Mouse (Mus musculus) lung, postnatal 0 days (tissue): Measurements from ENCODE around the gene Rbpjl. TPM values are rescaled to one million over a fixed set of nuclear protein-coding genes. Genes with fewer than 3 reads are reported as not detected.

Experiments
- ATAC-seq: fragments of 200-750 bp; cut with Nextera tagmentation; 2 replicates; pipeline ENCODE4 v1.8.0; 2017; ENCODE audit warnings: moderate library complexity
- DNase-seq: peaks from one replicate; pipeline ENCODE4 v3.0.0-alpha.2; 2016; ENCODE audit warnings: low spot score
- H3K27ac ChIP-seq: fragments of 300-500 bp; sonication (generic); 2 replicates; pipeline ENCODE4 v1.5.1; 2014; ENCODE audit warnings: antibody characterized with exemption, mild to moderate bottlenecking, low read length, mixed read lengths
- H3K27me3 ChIP-seq: fragments of 300-500 bp; sonication (generic); replicated peaks from 2 replicates; pipeline ENCODE4 v1.6.1; 2014; ENCODE audit warnings: low read length, mixed read lengths; ENCODE audit not compliant: insufficient read depth
- H3K36me3 ChIP-seq: fragments of 300-500 bp; sonication (generic); 2 replicates; pipeline ENCODE4 v1.6.1; 2014; ENCODE audit warnings: low read length, mixed read lengths; ENCODE audit not compliant: insufficient read depth
- H3K4me1 ChIP-seq: fragments of 300-500 bp; sonication (generic); 2 replicates; pipeline ENCODE4 v1.6.1; 2014; ENCODE audit warnings: antibody characterized with exemption, low read depth, low read length, mixed read lengths; ENCODE audit not compliant: insufficient read depth
- H3K4me2 ChIP-seq: fragments of 300-500 bp; sonication (generic); replicated peaks from 2 replicates; pipeline ENCODE4 v1.6.1; 2014; ENCODE audit warnings: low read depth, mild to moderate bottlenecking, low read length, moderate library complexity, mixed read lengths
- H3K4me3 ChIP-seq: fragments of 300-500 bp; sonication (generic); 2 replicates; pipeline ENCODE4 v1.5.1; 2014; ENCODE audit warnings: low read depth, low read length
- H3K9ac ChIP-seq: fragments of 300-500 bp; sonication (generic); replicated peaks from 2 replicates; pipeline ENCODE4 v1.6.1; 2014; ENCODE audit warnings: low read depth, mild to moderate bottlenecking
- H3K9me3 ChIP-seq: fragments of 300-500 bp; sonication (generic); 2 replicates; pipeline ENCODE4 v1.6.1; 2016; ENCODE audit warnings: low read length, mixed read lengths
- CTCF ChIP-seq: IDR thresholded peaks from 2 replicates; pipeline ENCODE4 v1.5.1; 2016; ENCODE audit warnings: antibody characterized with exemption, mild to moderate bottlenecking
- EP300 ChIP-seq: IDR thresholded peaks from 2 replicates; pipeline ENCODE4 v1.6.1; 2016; ENCODE audit warnings: antibody characterized with exemption, mild to moderate bottlenecking, control low read depth
- WGBS: fragments of 180-500 bp; shearing (Covaris S2); extraction: QIAGEN DNeasy Blood & Tissue Kit; methylation state at CpG from one replicate; pipeline ENCODE4 v1.1.7; 2014; 5-methylcytosine and 5-hydroxymethylcytosine counted together
- polyA plus RNA-seq: library from polyadenylated mRNA; unstranded; fragments of >200 nt; fragmentation: Nextera tagmentation; extraction: Ambion mirVana; gene quantifications from 2 replicates; pipeline ENCODE4 v1.2.1, GENCODE M21; 2015

The Rbpjl gene
- polyA plus RNA-seq, 1 experiment from 2014 or later, result 29.7 TPM

DNA sequence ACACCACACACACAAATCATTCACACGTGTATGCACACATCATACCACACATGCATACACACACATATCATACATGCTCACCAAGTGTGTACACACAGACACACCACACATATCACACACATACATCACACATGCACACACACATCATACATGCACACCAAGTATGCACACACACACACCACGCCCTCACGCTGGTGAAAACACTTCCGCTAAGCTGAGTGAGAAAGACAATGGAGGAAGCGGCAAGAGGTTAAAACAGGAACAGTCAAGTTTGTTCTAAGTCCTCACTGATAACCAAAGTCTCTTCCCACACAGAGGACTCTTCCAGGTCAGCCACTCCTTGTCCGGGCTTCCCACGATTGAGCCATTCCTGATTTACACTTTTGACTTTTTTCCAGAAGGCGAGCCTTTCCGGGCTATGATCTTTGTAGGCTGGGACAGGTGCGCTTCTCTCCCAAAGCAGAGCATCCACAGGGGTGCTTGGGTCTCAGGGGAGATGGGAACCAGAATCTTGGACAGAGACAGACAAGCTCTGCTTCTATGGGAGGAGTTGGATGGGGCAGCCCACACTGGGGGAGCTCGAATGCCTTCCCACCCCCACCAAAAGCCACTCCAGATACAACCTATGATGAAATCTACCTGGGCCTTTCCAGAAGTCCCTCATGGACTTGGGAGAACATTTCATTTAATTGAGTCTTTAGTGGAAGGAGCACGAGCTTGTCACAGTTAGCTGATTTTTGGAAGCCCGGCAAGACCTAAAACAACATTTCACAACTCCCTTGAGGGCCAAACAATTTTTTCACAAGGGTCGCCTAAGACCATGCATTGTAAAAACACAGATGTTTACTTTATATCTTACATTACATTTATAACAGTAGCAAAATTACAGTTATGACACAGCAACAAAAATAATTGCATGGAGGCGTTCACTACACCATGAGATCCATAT lies 25.2 kb upstream of the Rbpjl start:
- H3K36me3 ChIP-seq, result no peaks in the 10 kb centered on the region
- whole genome bisulfite sequencing, result 68% methylated on average over 15 of the region's 15 CpGs
- H3K9me3 ChIP-seq, result no peaks in the 10 kb centered on the region
- no peak for DNase-seq
- H3K27ac ChIP-seq, result no peak overlapping the region
- no peak for ATAC-seq
- no peak overlapping the region for H3K9ac ChIP-seq
- TF ChIP-seq EP300 (no peak), CTCF (no peak)
- H3K27me3 ChIP-seq, result no peaks in the 10 kb centered on the region
- H3K4me2 ChIP-seq, result no peak overlapping the region
- H3K4me1 ChIP-seq, result no peaks in the 10 kb centered on the region
- H3K4me3 ChIP-seq, result no peak overlapping the region

DNA sequence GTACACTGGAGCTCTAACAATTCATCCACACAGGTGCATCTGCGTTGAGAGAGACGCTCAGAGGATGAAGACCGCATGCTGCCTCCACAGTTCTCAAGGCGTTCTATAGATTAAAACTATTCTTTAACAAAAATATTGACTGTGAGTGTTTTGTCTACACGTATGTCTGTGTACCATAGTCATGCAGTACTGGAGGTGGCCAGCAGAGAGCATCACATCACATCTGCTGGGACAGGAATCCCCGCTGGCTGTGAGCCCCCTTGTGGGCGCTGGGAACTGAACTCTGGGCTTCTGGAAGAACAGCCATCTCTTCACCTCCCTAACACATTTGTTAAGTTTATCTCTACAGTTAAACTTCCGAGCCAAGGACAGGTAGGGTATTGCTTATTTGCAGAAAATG lies 21.2 kb upstream of the Rbpjl start:
- Histone ChIP-seq H3K9ac (no peak overlapping the region), H3K9me3 (no peaks in the 10 kb centered on the region), H3K4me1 (peaks cover 11% of the 10 kb centered on the region; the same call in 1 of the 2 replicates), H3K27ac (no peak overlapping the region), H3K4me2 (no peak overlapping the region), H3K27me3 (no peaks in the 10 kb centered on the region), H3K36me3 (no peaks in the 10 kb centered on the region), H3K4me3 (no peak overlapping the region)
- ATAC-seq (no peak), DNase-seq (no peak)
- no peak for TF ChIP-seq EP300
- peak; percentile 31 for TF ChIP-seq CTCF
- WGBS, result 74% methylated on average over 8 of the region's 8 CpGs

DNA sequence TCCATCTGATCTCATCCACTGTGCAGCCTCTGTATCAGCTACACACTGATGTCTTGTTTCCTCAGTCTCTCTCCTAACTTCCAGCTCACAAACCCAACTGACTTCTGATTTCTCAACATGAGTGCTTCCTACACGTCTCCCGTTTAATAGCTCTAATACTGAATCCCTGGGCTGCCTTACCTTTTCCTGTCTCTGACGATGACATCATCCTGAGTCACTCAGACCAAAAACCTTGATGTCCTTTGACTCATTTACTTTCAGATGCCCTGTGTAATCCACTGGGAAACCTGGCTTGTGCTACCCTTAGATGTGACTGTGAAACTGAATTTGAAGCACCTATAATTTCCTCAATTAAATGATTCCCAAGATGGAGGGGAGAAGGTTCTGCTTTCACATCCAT lies 20.0 kb upstream of the Rbpjl start:
- no peak overlapping the region for H3K27ac ChIP-seq
- DNase-seq, result no peak
- H3K9ac ChIP-seq, result no peak overlapping the region
- WGBS, result 60% methylated on average over 3 of the region's 3 CpGs
- no peak overlapping the region for H3K4me3 ChIP-seq
- H3K9me3 ChIP-seq, result no peaks in the 10 kb centered on the region
- H3K27me3 ChIP-seq, result no peaks in the 10 kb centered on the region
- H3K4me2 ChIP-seq, result no peak overlapping the region
- TF ChIP-seq CTCF (no peak), EP300 (no peak)
- ATAC-seq, result no peak
- peaks cover 11% of the 10 kb centered on the region; the same call in 1 of the 2 replicates for H3K4me1 ChIP-seq
- no peaks in the 10 kb centered on the region for H3K36me3 ChIP-seq

DNA sequence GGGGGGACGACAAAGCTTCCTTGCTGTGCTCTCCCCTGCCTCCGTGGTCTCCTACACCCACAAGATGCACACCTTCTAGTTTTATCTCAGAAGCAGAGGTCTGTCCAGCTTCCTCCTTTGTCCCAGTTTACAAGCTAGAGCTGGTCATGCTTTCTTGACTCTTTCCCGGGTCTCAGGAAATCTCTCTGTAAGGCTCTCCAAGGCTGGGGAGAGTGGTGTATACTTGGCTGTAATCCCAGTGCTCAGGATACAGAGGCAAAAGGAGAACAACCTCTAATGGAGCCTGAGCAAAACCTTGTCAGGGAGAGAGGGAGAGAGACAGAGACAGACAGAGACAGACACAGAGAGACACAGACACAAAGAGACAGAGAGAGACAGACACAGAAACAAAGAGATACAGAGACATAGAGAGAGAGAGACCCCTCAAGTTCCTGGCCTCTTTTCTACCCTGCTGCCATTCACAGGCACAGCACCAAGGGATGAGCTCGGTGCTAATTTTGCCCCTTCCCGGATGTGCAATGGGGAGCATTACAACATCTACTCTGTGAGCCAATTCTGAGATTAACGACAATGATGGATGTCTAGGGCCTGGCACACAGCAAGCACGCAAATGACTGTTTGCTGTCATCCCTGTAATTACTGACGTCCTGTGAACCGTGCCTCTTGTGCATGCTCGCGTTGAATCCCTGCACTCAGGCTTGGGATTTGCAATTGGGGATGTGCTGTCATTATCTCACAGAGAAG lies 19.1 kb upstream of the Rbpjl start:
- Histone ChIP-seq H3K36me3 (no peaks in the 10 kb centered on the region), H3K27me3 (no peaks in the 10 kb centered on the region), H3K4me3 (no peak overlapping the region), H3K9ac (no peak overlapping the region), H3K4me1 (peaks cover 11% of the 10 kb centered on the region; the same call in 1 of the 2 replicates), H3K9me3 (no peaks in the 10 kb centered on the region), H3K27ac (no peak overlapping the region), H3K4me2 (no peak overlapping the region)
- DNase-seq (peak; percentile 33), ATAC-seq (peak; percentile 51; the same call in 1 of the 2 replicates)
- TF ChIP-seq EP300 (no peak), CTCF (no peak)
- WGBS, result 35% methylated on average over 11 of the region's 11 CpGs

DNA sequence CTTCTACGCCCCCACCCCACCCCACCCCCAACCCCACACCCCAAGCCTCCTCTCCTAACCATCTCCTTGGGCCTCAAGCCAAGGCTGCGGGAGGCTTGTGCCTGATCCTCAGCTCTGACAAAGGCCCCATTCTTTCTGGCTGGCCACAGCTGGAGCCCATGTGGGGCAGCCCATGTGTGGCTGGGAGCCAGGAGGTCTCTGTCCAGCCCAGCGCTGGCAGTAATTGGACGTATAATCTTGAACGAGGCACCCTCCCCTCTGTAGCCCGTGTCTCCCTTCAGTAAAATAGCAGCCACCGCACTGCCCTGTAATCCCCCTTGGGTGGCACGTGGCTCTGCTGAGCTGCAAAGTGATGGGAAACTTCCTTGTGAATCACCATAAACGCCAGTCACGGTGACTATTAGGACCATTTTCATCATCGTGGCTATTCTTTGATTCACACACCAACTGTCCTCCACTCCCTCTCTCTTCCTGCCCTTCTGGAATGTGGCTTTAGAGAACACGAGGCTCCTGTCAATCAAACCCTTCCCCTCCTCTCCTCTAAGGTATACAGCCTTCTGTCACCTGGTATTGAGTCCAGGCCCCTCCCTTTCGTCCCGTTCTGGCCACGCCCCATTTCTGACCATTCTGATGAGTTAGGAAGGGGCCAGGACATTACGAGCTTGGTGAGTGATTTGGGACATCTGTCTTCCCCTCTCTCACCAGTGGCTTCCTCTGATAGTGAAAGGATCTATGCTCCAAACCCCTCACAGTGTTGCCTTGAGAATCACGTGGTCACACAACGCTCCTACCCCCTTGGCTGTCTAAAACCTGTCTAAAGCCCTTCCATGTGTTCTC lies 16.8 kb upstream of the Rbpjl start:
- Histone ChIP-seq H3K9me3 (no peaks in the 10 kb centered on the region), H3K4me3 (no peak overlapping the region), H3K27ac (no peak overlapping the region), H3K9ac (no peak overlapping the region), H3K4me2 (peak overlapping the region; percentile 12; the same call in 1 of the 2 replicates), H3K4me1 (peaks cover 19% of the 10 kb centered on the region; the same call in 1 of the 2 replicates), H3K36me3 (no peaks in the 10 kb centered on the region), H3K27me3 (no peaks in the 10 kb centered on the region)
- peak; percentile 47 for ATAC-seq
- DNase-seq, result peak; percentile 30
- WGBS, result 6% methylated on average over 17 of the region's 18 CpGs
- TF ChIP-seq EP300, result no peak
